Mouse (Mus musculus) regulatory T cell (primary cell): Measurements from ENCODE around the gene Srgap2.

Experiments used
- in situ Hi-C: fragments of 300-600 bp; cut with MboI, MseI; formaldehyde crosslinking; loops from one replicate; pipeline ENCODE4 v1.15.1; 2025; ENCODE audit warnings: high pct_unique_total_duplicates

The Srgap2 gene

DNA sequence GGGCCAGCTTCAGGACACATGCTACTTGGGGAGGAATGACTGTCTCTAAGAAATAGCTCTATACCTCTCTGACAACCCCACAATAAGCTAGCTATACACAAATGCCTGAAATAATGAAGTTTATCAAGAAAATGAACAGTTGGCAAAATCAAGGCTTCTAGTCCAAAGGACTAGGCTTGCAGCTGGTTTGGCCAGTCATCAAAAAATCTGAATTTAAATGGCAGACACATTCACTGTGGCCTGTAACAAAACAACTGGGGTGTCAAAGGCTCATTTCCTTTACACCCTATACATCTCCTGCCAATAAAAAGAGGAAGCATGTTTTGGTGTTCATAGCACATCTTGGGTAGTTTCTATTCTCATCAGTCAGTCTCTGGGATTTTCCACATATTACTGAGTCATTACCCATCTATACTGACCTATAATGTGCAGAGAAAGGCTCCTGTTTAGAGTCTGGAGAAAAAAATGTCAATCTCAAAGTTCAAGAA lies 53.5 kb downstream of the Srgap2 start:
- in situ Hi-C loops = no loop called here

DNA sequence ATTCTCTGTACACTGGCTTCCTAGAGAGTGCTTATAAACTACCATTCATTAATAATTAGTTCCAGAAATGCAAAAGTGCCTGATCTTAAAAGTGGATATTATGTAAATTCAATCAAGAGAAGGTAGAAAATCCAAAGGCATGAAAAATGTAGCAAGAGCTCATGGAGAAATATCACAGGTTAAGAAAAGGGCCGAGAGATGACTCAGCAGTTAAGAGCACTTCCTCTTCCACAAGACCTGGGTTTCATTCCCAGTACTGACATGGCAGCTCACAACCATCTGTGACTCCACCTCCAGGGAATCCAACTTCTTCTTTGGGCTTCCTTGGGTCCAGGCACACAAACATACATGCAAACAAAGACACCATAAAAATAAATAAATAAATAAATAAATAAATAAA lies 56.6 kb downstream of the Srgap2 start:
- in situ Hi-C loops = no loop called here

DNA sequence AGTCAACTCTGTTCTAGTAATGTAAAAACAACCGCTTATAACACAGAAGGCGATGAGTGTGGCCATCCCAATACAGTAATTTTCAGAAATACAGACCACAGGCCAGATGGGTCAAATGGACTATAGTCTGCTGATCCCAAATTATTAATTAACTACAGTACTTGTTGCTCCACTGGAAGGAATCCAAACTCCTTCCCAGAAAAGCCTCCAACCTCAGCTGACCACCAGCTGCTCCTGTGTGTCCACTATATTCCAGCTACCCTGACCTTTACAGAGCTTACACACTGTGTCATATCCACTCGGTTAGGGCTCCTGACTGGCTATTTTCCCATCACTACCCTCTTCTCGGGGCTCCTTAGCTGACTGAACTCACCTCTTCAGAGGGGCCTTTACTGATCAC lies 61.3 kb downstream of the Srgap2 start:
- in situ Hi-C loops = no loop called here

DNA sequence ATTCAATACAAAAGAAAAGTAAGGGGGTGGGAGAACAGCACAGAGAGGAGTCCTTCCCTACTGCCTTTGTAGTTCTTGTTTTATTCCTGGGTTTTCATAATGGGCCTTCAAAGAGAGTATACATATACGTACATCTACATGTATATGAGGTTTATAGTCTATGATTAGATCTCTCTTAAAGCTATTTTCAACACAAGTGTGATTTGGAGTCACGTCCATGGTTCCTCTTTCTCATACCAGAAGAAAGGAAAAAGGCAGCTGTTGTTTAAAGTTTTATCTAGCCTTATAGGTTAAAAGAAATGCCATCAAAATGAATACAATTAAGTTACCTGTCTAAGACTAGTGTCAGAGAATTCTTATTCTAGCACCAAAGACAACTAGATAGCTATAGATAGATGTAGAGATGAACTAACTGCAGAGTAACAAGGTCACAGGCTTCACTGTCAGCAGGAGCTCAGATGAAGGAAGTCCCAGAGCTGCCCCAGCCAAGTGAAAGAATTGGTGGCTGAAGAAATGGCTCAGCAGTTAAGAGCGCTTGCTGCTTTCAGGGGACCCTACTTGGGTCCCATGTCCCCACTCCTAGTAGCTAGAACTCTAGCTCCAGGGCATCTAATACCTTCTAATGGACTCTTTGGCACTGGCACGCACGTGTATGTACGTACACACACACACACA lies 63.1 kb downstream of the Srgap2 start:
- in situ Hi-C loops = no loop called here

DNA sequence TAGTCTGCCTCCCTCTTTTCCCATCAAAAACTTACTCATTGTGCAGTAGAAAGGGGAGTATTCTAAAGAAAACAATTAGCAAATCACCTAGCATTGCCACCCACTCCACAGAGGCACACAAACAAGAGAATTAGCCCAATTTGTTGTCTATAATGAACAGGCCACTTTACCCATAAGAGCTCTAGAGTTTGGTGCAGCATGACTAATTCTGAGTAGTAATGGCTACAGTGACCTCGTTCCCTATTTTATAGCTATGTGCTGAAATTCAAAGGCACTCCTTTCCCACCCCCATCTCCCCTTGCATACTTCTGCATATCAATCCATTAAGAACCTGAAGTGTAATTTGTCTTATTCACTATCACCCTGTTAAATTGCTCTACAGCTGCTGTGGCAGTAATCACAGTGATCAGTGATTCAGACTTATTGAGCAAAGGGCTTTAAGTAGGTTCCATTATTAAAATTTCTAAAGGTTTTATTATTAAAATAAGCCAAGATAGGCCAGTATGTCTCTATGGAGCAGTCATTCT lies 64.5 kb downstream of the Srgap2 start:
- in situ Hi-C loops = no loop called here

DNA sequence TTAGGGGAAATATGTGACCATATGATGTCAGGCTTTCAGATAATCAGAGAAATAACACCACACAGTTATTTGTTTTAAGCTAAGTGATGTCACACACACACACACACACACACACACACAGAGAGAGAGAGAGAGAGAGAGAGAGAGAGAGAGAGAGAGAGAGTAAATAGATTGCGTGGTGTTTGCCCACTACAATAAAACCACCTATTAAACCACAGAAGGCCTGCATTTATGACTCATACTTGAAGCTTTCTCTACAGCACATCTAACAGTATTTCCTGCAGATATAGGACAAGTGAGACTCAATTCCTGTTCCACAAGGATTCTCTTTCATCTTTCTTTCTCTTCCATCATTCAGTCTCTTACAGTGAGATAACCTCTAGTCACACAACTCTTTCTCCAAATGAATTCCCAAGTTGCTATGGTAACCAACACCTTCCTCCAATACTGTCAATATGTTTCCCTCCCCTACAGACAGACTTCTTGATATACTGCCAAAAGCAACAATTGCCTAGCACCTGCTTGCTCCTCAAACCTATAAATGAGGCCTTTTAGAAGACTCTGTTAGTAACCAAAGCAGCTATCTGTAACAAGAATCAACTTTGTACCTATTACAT lies 66.1 kb downstream of the Srgap2 start:
- in situ Hi-C loops = no loop called here

DNA sequence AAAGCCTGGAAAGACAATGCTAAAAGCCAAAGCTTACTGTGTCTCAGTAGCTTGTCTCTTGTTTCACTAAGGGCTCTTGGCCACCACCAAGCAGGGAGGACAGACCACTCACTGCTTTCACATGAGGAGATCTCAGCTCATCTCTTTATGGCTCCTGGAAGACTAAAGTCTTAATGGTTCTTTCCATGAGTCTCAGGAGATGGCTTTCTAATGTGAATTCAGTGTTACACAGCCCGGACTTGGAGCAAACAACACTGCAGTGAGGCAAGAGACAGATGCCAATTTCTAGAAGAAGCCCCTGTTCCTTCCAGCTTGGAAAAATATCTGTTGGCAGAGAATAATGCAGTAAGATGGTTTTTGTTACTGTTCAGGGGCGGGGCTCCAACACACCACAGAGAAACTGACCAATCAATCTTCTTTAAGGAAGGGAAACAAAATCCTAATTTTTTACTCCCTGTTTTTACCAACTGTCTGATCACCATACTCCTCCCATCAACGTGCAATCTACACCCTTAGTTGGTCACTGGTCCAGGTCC lies 71.7 kb downstream of the Srgap2 start:
- in situ Hi-C loops = no loop called here

DNA sequence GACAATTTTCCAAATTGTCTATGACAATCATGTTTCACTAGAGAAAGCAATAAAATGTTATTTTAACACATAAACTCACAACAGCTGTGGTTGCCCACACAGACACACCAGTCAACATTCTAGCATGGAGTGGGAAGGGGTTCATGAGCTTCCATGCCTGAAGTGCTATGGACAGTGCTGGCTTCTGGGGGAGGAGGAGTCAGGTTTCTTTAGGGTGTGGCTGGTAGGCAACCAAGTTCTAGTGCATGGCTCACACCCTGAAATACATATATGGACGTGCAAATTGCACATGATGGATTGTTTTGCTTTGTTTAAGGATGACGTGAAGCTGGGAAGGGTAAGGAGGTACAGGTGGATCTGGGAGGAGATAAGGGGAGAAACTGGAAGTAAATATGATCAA lies 72.8 kb downstream of the Srgap2 start:
- in situ Hi-C loops = no loop called here

DNA sequence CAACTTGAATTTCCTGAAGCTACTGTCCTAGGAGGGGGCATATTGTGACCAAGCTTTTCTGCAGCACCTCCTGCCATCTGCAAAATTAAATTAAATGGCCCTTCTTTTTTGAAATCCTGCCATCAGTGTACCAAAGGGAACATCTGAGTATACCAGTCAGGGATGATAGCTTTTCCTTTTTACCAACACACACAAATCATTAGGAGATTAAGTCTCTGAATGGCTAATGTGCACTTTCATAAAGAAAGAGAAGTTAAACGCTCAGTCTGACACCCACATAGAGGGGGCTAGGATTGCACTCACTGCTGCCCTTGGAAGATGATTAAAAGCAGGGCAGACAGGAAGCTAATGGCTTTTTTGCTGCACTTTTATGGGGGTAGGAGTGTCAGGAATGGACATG lies 73.8 kb downstream of the Srgap2 start:
- in situ Hi-C loops = no loop called here

DNA sequence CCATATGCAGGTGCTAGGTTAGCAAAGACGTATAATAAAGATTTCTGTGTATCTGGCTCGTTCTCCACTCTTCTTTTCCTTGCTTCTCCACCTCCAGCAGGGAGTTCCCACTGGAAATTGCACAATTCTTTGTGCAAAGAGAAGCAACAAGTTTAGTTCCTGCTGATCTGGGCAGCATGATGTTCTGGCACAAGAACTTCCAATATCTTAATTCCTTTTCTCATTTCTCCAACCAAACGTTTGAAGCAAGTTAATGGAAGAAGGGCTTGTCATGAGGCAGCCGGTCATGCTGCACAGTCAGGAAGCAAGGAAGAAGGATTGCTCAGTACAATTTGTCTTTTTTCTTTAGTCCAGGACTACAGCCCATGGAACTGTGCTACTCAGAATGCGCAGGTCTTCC lies 78.8 kb downstream of the Srgap2 start:
- in situ Hi-C loops = no loop called here

DNA sequence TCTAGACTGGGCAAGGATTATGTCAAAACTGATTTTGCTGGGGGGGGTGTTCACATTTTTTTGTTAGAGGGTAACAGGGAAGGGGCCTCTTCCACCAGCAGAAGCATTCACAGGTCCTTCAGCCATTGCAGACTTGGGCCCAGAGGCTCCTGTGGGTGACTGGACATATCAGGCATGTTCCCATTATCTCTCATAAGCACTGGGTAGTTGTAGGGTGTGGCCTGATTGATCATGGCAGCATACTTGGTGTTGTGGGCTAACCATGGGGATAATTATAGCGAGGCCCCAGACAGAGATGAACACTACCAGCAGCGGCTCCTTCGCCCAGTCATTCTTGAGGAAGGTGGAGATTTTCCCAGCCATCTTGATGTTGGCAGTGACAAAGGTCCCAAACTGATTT lies 79.8 kb downstream of the Srgap2 start:
- in situ Hi-C loops = no loop called here

DNA sequence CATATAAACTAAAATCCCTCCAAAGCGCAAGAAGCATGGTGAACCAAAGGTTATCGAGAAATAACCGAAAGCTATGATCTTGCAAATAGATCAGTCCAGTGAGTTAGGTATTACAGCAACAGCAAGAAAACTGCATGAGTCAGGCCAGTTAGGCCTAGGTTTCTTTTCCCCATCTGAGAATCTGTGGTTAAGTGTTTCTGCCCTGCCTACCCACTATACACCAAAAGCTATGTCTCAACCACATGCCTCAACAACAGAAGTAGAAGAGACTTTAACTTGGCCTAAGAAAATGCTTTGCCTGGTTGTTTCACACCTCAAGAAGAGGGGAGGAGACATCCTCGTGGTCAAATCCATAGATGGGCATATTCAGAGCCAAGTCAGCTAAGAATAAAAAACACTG lies 80.6 kb downstream of the Srgap2 start:
- in situ Hi-C loops = no loop called here

DNA sequence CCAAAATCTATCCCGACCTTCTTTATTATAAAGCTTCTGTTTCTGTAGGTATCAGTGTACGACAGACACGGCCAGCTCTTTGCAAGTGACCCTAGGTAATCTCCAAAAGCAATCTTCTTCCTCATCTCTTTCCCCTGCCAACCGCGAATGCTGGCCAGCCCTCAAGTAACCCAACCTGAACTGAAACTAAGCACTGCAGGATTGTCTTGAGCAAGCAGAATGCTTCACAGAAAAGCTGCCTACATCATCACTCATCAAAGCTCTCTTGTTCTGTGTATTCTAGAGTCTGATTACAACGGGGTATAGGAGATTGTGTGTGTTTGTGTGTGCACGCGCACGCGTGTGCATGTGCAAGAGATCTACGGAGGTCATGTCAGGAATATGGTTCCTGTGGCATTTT lies 88.6 kb downstream of the Srgap2 start:
- in situ Hi-C loops = no loop called here

DNA sequence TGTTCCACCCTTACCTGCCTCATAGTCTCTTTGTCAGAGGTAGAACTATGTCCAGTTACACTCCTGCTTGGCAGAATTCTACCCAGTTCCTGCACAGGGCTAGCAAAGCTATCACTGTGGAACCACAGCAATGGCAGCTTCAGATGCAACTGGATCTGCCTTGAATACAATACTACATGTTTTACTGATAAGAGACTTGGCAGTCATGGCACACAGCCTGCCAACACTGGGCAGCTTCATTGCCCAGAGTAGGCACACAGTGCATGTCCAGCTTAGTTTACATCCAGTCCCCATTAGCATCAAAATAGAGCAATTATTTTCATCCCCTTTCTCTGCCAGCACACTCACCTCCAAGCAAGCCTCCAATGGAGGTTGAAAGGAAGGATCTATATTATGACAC lies 89.2 kb downstream of the Srgap2 start:
- in situ Hi-C loops = no loop called here

DNA sequence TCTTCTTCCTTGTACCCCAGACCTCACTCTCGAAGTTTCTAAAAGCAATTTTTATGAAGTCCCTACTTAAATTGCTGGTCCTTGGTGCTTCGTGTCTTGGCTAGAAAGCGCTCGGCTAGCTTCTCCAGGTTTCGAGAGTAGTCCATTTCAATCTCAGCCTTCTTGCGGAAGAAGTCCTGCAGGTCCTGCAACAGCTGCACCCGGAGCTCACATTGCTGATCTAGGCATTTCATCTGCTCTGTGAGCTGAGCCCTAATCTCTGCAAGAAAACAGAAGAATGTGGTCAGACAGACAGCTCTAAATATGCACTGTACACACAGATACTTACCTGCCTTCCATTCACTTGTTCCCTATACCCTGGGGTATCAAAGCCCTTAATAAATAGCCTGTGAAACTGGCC lies 90.5 kb downstream of the Srgap2 start:
- in situ Hi-C loops = no loop called here

DNA sequence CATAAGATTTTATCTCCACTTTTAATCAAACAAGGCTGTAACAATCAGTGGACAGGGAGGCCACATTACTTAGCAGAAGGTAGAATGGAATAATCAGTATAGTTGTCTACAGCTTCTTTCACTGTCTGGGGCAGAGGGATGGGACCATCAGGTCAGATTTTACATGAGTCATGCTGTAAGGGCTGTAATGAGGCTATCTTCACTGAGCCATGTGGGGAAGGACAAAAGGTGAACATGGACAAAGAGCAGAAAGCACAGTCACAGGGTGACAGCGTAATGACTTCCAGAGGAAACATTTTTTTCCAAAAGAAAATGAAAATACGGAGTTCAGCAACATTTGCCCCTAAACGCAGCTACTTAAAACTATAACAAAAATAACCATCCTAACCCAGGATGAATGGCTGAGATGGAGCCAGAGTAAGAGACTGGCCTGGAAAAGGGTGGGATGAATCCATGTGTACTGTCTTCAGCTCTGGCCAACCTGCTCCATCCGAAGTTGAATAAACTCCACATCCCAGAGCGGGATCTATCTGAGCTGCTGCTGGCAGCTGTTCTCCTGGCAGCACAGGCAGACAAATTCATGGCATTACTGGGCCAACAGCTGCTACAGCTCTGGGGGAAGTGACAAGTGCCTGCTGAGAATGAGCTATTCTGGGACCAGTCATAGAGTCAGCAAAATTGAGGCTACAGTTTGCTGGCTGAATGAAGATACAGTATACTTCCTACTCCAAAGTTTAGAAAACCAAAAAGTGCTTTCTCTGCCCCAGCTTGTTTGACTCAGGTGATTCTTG lies 95.5 kb downstream of the Srgap2 start:
- in situ Hi-C loops = no loop called here

DNA sequence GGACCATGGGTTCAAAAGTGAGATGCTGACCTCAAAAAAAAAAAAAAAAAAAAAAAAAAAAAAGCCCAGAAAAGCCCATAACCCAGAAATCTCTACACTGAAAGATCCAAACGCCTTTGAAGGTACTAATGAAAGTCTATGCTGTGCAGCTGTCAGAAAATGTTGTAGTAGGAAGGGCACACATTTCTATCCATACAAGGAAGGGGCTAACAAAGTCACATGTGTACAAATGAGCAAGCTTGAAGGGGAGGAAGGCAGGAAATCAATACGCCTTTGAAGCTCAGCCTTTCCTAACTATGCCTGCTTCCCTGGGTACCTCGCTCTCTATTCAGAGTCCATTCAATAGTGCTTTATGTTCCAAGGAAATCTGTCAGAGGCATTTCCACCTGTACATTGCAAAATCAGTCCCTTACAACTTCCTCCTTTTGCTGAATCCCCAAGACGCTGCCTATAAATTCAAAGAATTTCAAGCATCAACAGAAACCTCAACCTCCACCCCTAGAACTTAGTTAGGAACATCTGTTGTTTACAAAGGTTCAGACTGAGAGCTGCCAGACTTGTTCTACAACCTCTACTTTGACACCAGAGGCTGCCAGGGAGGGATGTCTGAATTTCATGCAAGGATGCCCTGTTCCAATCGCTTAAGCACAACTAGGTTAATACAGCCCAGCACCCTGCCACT lies 99.9 kb downstream of the Srgap2 start:
- in situ Hi-C loops = no loop called here

DNA sequence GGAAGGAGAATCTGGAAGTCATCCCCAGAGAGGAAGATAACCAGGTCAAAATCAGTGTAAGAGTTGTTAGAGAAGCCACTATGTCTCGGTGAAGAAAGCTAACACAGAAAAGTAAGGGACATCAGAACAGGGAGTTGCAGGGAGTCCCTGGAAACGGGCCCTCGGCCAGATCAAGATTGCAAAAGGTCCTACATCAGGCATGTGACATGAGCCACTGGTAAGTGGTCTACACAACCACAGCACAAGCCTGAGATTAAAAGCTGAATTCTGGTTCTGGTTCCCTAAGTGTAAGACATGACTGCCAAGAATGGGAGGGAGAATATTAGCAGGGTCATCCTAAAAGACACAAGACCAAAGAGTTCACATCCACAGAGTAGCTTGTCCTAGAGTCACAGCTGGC lies 104.1 kb downstream of the Srgap2 start:
- in situ Hi-C loops = no loop called here

DNA sequence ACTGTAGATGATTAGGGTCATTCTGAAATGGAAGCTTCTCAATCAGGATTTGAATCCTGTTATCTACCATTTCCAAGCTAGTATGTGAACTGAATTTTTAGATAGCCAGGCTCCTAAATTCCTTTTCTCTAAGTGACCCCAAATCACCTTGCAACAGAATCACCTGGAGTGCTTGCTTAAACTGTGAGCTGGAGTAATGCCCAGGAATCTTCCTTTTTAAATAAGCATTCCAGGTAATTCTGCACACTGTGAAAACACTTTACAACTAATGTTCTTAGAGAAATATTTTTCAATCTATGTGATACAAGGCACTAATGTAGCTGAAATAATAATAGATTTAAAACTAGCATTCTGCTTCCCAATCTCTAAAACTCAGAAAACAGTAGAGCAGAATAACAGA lies 106.0 kb downstream of the Srgap2 start:
- in situ Hi-C loops = no loop called here

DNA sequence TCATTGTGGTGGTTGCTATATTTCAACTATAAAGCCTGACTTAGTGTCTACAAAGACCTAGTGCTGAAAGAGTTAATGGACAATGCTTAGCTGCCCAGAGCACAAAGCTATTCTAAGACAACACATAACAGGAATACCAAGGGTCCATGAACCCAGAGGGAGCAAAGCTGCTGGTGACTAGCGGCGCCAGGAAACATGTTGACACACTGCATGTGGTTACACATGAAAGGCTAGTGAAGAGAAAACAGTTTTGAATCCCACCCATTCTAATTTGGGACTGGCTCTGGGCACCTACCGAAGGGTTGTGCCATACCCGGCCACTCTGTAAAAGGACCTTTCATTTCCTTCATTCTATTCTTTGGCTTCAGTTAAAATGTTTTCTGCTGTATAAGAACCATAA lies 106.5 kb downstream of the Srgap2 start:
- in situ Hi-C loops = no loop called here

DNA sequence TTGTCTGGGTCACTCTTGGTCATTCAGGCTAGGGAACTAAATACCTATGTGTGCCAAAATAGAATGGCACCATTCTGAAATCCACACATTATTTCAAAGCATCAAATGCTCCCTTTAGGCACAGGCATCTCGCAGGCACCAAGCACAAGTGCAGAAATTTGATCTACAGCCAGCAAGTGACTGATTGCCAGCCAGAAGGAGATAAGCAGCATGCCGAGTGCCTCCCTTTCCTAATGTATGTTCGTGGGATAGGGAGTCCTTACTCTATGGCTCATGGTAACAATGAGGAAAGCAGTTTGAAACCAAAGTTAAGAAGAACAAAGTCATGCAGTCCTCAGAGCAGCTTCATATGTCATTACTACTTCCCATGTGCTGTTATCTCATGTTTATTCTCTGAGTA lies 107.8 kb downstream of the Srgap2 start:
- in situ Hi-C loops = no loop called here
